Mouse (Mus musculus) hindbrain, embryonic 14.5 days (tissue): ENCODE measurements around the gene Hsd11b1. TPM values are rescaled to one million over a fixed set of nuclear protein-coding genes. Genes with fewer than 3 reads are reported as not detected.

Source experiments
- ATAC-seq: fragments of 200-750 bp; cut with Nextera tagmentation; 2 replicates; pipeline ENCODE4 v1.8.0; 2017; ENCODE audit warnings: moderate number of reproducible peaks, mild to moderate bottlenecking, moderate TSS enrichment, moderate library complexity; ENCODE audit not compliant: low FRiP score
- DNase-seq: peaks from one replicate; pipeline ENCODE4 v3.0.0-alpha.2; 2015; ENCODE audit warnings: low spot score
- H3K27ac ChIP-seq: fragments of 300-500 bp; sonication (generic); 2 replicates; pipeline ENCODE4 v1.5.1; 2014; ENCODE audit warnings: mild to moderate bottlenecking, moderate library complexity
- H3K27me3 ChIP-seq: fragments of 300-500 bp; sonication (generic); 2 replicates; pipeline ENCODE4 v1.6.1; 2014; ENCODE audit warnings: mild to moderate bottlenecking, low read length, mixed read lengths; ENCODE audit not compliant: control insufficient read depth, insufficient read depth
- H3K36me3 ChIP-seq: fragments of 300-500 bp; sonication (generic); replicated peaks from 2 replicates; pipeline ENCODE4 v1.6.1; 2014; ENCODE audit not compliant: control insufficient read depth, insufficient read depth
- H3K4me1 ChIP-seq: fragments of 300-500 bp; sonication (generic); replicated peaks from 2 replicates; pipeline ENCODE4 v1.6.1; 2014; ENCODE audit warnings: antibody characterized with exemption, low read length, mixed read lengths; ENCODE audit not compliant: control insufficient read depth, insufficient read depth
- H3K4me2 ChIP-seq: fragments of 300-500 bp; sonication (generic); replicated peaks from 2 replicates; pipeline ENCODE4 v1.6.1; 2014; ENCODE audit warnings: mild to moderate bottlenecking, moderate library complexity
- H3K4me3 ChIP-seq: fragments of 300-500 bp; sonication (generic); replicated peaks from 2 replicates; pipeline ENCODE4 v1.5.1; 2014; ENCODE audit warnings: mild to moderate bottlenecking, low read length
- H3K9ac ChIP-seq: fragments of 300-500 bp; sonication (generic); 2 replicates; pipeline ENCODE4 v1.6.1; 2014
- H3K9me3 ChIP-seq: fragments of 300-500 bp; sonication (generic); 2 replicates; pipeline ENCODE4 v1.6.1; 2016; ENCODE audit warnings: low read length; ENCODE audit not compliant: control insufficient read depth
- WGBS: fragments of 180-500 bp; shearing (Covaris S2); extraction: QIAGEN DNeasy Blood & Tissue Kit; methylation state at CpG from one replicate; pipeline ENCODE4 v1.1.7; 2014; 5-methylcytosine and 5-hydroxymethylcytosine counted together
- polyA plus RNA-seq: library from polyadenylated mRNA; unstranded; fragments of >200 nt; fragmentation: Nextera tagmentation; extraction: Ambion mirVana; gene quantifications from 2 replicates; pipeline ENCODE4 v1.2.1, GENCODE M21; 2014

Gene Hsd11b1
- polyA plus RNA-seq, 1 experiment from 2014 or later = not detected

GRCm38 (mm10) chr1:193284228-193284779 is 20.4 kb upstream of the Hsd11b1 start:
- no peak overlapping the region for H3K27ac ChIP-seq
- no peaks in the 10 kb centered on the region for H3K4me1 ChIP-seq
- DNase-seq (peak; percentile 57), ATAC-seq (peak; percentile 51)
- 66% methylated on average over 7 of the region's 7 CpGs for WGBS
- no peaks in the 10 kb centered on the region for H3K27me3 ChIP-seq
- H3K9me3 ChIP-seq = no peaks in the 10 kb centered on the region
- no peaks in the 10 kb centered on the region for H3K36me3 ChIP-seq
- no peak overlapping the region for H3K4me2 ChIP-seq
- no peak overlapping the region for H3K9ac ChIP-seq
- no peak overlapping the region for H3K4me3 ChIP-seq

GRCm38 (mm10) chr1:193281344-193281743 is 17.5 kb upstream of the Hsd11b1 start:
- WGBS = 93% methylated on average over 2 of the region's 2 CpGs

GRCm38 (mm10) chr1:193279492-193279891 is 15.6 kb upstream of the Hsd11b1 start:
- 84% methylated on average over 4 of the region's 4 CpGs for WGBS
- Histone ChIP-seq H3K4me2 (no peak overlapping the region), H3K27me3 (no peaks in the 10 kb centered on the region), H3K27ac (no peak overlapping the region), H3K4me3 (no peak overlapping the region), H3K9me3 (no peaks in the 10 kb centered on the region), H3K9ac (no peak overlapping the region), H3K4me1 (no peaks in the 10 kb centered on the region), H3K36me3 (no peaks in the 10 kb centered on the region)
- ATAC-seq = no peak
- DNase-seq = no peak

More at GRCm38 (mm10) chr1:193281344-193281743, 17.5 kb upstream of the Hsd11b1 start:
- Histone ChIP-seq H3K9ac (no peak overlapping the region), H3K4me3 (no peak overlapping the region), H3K4me2 (no peak overlapping the region), H3K4me1 (no peaks in the 10 kb centered on the region), H3K36me3 (no peaks in the 10 kb centered on the region), H3K9me3 (no peaks in the 10 kb centered on the region), H3K27ac (no peak overlapping the region), H3K27me3 (no peaks in the 10 kb centered on the region)
- ATAC-seq (no peak), DNase-seq (no peak)

- no peaks in the 10 kb centered on the region for H3K9me3 ChIP-seq
- H3K4me3 ChIP-seq = no peak overlapping the region
- H3K9ac ChIP-seq = no peak overlapping the region
- no peak overlapping the region for H3K27ac ChIP-seq
- H3K36me3 ChIP-seq = no peaks in the 10 kb centered on the region
- ATAC-seq (no peak), DNase-seq (no peak)
- H3K27me3 ChIP-seq = no peaks in the 10 kb centered on the region
- no peak overlapping the region for H3K4me2 ChIP-seq
- H3K4me1 ChIP-seq = no peaks in the 10 kb centered on the region; the same call in 1 of the 2 replicates
- WGBS = 48% methylated on average over 6 of the region's 6 CpGs
Measured at GRCm38 (mm10) chr1:193278414-193279045, 14.7 kb upstream of the Hsd11b1 start.

GRCm38 (mm10) chr1:193274407-193275071 is 10.7 kb upstream of the Hsd11b1 start:
- H3K27ac ChIP-seq = no peak overlapping the region
- H3K4me1 ChIP-seq = peaks cover 13% of the 10 kb centered on the region
- no peak overlapping the region for H3K9ac ChIP-seq
- WGBS = 89% methylated on average over 8 of the region's 8 CpGs
- no peaks in the 10 kb centered on the region for H3K36me3 ChIP-seq
- DNase-seq = no peak
- no peak overlapping the region for H3K4me2 ChIP-seq
- no peaks in the 10 kb centered on the region for H3K9me3 ChIP-seq
- H3K4me3 ChIP-seq = no peak overlapping the region
- no peak for ATAC-seq
- no peaks in the 10 kb centered on the region for H3K27me3 ChIP-seq

- no peaks in the 10 kb centered on the region for H3K36me3 ChIP-seq
- H3K4me2 ChIP-seq = peak within 1 kb of the TSS; percentile 50
- peak; percentile 58 for DNase-seq
- H3K4me3 ChIP-seq = peak within 1 kb of the TSS; percentile 18
- H3K9ac ChIP-seq = peak within 1 kb of the TSS; percentile 57
- peak within 1 kb of the TSS; percentile 65 for H3K27ac ChIP-seq
- no peaks in the 10 kb centered on the region for H3K9me3 ChIP-seq
- H3K27me3 ChIP-seq = no peaks in the 10 kb centered on the region
- peaks cover 13% of the 10 kb centered on the region for H3K4me1 ChIP-seq
- peak; percentile 68 for ATAC-seq
- under 1% methylated on average over 19 of the region's 23 CpGs for WGBS
Measured at GRCm38 (mm10) chr1:193272916-193273601, 9.2 kb upstream of the Hsd11b1 start, which contains the start of gene G0s2. Gene G0s2 (minus strand): TSS chr1:193273217.

GRCm38 (mm10) chr1:193272137-193272915 is 8.5 kb upstream of the Hsd11b1 start:
- no peaks in the 10 kb centered on the region for H3K36me3 ChIP-seq
- peak overlapping the region; percentile 57 for H3K9ac ChIP-seq
- ATAC-seq (peak; percentile 68), DNase-seq (peak; percentile 33)
- WGBS = 8% methylated on average over 24 of the region's 24 CpGs
- H3K4me1 ChIP-seq = peaks cover 13% of the 10 kb centered on the region
- H3K27ac ChIP-seq = peak overlapping the region; percentile 65
- no peaks in the 10 kb centered on the region for H3K27me3 ChIP-seq
- peak overlapping the region; percentile 50 for H3K4me2 ChIP-seq
- H3K9me3 ChIP-seq = no peaks in the 10 kb centered on the region
- peak overlapping the region; percentile 18 for H3K4me3 ChIP-seq

GRCm38 (mm10) chr1:193270965-193271763 is 7.3 kb upstream of the Hsd11b1 start:
- 62% methylated on average over 6 of the region's 6 CpGs for WGBS
- no peak overlapping the region for H3K4me2 ChIP-seq
- H3K27me3 ChIP-seq = no peaks in the 10 kb centered on the region

More at GRCm38 (mm10) chr1:193270965-193271763, 7.3 kb upstream of the Hsd11b1 start:
- H3K4me3 ChIP-seq = no peak overlapping the region
- H3K9me3 ChIP-seq = no peaks in the 10 kb centered on the region
- no peak overlapping the region for H3K27ac ChIP-seq
- peaks cover 13% of the 10 kb centered on the region for H3K4me1 ChIP-seq
- DNase-seq (no peak), ATAC-seq (no peak)
- no peak overlapping the region for H3K9ac ChIP-seq
- no peaks in the 10 kb centered on the region for H3K36me3 ChIP-seq
